Mouse (Mus musculus) forebrain, embryonic 13.5 days (tissue): Measurements from ENCODE around the gene Exoc4. TPM values are rescaled to one million over a fixed set of nuclear protein-coding genes. Genes with fewer than 3 reads are reported as not detected.

Experiments
- ATAC-seq: fragments of 200-750 bp; cut with Nextera tagmentation; 2 replicates; pipeline ENCODE4 v1.8.0; 2017
- H3K27ac ChIP-seq: fragments of 300-500 bp; sonication (generic); 2 replicates; pipeline ENCODE4 v1.5.1; 2015; ENCODE audit warnings: inconsistent platforms, mild to moderate bottlenecking, moderate library complexity
- H3K27me3 ChIP-seq: fragments of 300-500 bp; sonication (generic); 2 replicates; pipeline ENCODE4 v1.6.1; 2015; ENCODE audit warnings: mild to moderate bottlenecking, inconsistent platforms
- H3K36me3 ChIP-seq: fragments of 300-500 bp; sonication (generic); 2 replicates; pipeline ENCODE4 v1.6.1; 2015; ENCODE audit warnings: mild to moderate bottlenecking, inconsistent platforms; ENCODE audit not compliant: poor library complexity, severe bottlenecking
- H3K4me1 ChIP-seq: fragments of 300-500 bp; sonication (generic); 2 replicates; pipeline ENCODE4 v1.6.1; 2015; ENCODE audit warnings: inconsistent platforms
- H3K4me2 ChIP-seq: fragments of 300-500 bp; sonication (generic); 2 replicates; pipeline ENCODE4 v1.6.1; 2015; ENCODE audit warnings: inconsistent platforms, mild to moderate bottlenecking, moderate library complexity
- H3K4me3 ChIP-seq: fragments of 300-500 bp; sonication (generic); 2 replicates; pipeline ENCODE4 v1.5.1; 2015; ENCODE audit warnings: mild to moderate bottlenecking, inconsistent platforms
- H3K9ac ChIP-seq: fragments of 300-500 bp; sonication (generic); 2 replicates; pipeline ENCODE4 v1.6.1; 2015; ENCODE audit warnings: mild to moderate bottlenecking, inconsistent platforms
- H3K9me3 ChIP-seq: fragments of 300-500 bp; sonication (generic); replicated peaks from 2 replicates; pipeline ENCODE4 v1.6.1; 2016; ENCODE audit warnings: inconsistent platforms
- WGBS: fragments of 180-500 bp; shearing (Covaris S2); methylation state at CpG from one replicate; pipeline ENCODE4 v1.1.7; 2015; 5-methylcytosine and 5-hydroxymethylcytosine counted together
- polyA plus RNA-seq: library from polyadenylated mRNA; unstranded; fragments of >200 nt; fragmentation: Nextera tagmentation; extraction: Ambion mirVana; gene quantifications from 2 replicates; pipeline ENCODE4 v1.2.1, GENCODE M21; 2015

Gene Exoc4
- polyA plus RNA-seq, 1 experiment from 2014 or later: 56.6 TPM

DNA sequence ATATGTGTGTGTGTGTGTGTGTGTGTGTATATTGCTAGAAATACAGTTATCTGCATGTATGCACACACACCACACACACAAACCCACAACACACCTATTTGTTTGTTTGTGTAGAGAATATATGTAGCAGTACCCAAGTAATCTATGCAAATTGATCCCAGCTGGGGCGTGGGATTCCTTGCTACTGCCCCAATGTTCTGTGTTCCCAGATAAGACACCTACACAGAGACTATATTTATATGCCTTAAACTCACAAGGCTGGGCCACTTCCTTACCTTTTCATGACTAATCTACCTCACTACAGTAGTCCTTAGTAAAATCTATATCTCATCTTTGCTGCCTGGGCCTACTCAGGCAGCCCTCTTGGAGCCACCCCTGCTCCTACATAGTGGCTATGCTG is 312.0 kb downstream of the Exoc4 start:
- H3K9me3 ChIP-seq: no peaks in the 10 kb centered on the region
- no peaks in the 10 kb centered on the region for H3K27me3 ChIP-seq
- WGBS: 83% methylated on average over 1 of the region's 1 CpGs
- H3K27ac ChIP-seq: no peak overlapping the region
- H3K9ac ChIP-seq: no peak overlapping the region
- no peak overlapping the region for H3K4me3 ChIP-seq
- no peak overlapping the region for H3K4me2 ChIP-seq
- no peaks in the 10 kb centered on the region for H3K36me3 ChIP-seq
- H3K4me1 ChIP-seq: no peaks in the 10 kb centered on the region
- no peak for ATAC-seq

DNA sequence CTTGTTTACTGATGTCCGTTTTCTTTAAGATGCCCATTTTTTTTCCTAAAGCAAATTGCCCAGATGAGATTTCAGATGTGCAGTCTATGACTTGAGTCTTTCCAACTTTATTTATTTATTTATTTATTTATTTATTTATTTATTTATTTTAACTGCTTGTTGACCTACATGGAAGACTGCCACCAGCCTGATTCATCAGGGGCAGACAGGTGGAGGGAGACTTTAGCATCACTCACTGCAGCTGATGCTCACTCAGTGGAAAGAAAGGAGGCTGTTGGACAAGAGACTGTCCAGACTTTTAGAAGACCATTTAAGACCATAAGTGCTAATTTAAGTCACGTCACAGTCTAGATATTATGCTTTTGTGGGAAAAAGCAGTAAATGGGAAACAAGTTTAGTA is 313.0 kb downstream of the Exoc4 start:
- Histone ChIP-seq H3K27me3 (no peaks in the 10 kb centered on the region), H3K27ac (no peak overlapping the region), H3K4me2 (no peak overlapping the region), H3K9ac (no peak overlapping the region), H3K36me3 (no peaks in the 10 kb centered on the region), H3K9me3 (no peaks in the 10 kb centered on the region), H3K4me3 (no peak overlapping the region), H3K4me1 (no peaks in the 10 kb centered on the region)
- no peak for ATAC-seq
- 85% methylated on average over 2 of the region's 2 CpGs for WGBS

DNA sequence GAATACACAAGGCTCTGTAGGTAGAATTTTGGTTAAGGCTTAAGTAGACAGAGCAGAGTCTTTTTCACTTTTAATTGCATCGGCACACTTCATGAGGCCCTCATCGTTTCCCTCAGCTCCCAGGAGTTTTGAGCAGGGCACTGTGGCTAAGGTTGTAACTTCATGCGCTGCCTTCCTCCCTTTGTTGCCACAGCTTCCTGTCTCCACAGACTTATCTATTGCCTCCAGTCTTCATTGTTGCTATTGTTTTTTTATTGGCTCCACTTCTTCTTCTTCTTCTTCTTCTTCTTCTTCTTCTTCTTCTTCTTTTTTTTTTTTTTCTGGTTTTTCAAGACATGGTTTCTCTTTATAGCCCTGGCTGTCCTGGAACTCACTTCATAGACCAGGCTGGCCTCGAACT is 327.1 kb downstream of the Exoc4 start:
- Histone ChIP-seq H3K4me1 (no peaks in the 10 kb centered on the region), H3K36me3 (no peaks in the 10 kb centered on the region), H3K9me3 (no peaks in the 10 kb centered on the region), H3K27me3 (no peaks in the 10 kb centered on the region), H3K4me3 (no peak overlapping the region), H3K9ac (no peak overlapping the region), H3K27ac (no peak overlapping the region), H3K4me2 (no peak overlapping the region)
- no peak for ATAC-seq
- 92% methylated on average over 4 of the region's 4 CpGs for WGBS

DNA sequence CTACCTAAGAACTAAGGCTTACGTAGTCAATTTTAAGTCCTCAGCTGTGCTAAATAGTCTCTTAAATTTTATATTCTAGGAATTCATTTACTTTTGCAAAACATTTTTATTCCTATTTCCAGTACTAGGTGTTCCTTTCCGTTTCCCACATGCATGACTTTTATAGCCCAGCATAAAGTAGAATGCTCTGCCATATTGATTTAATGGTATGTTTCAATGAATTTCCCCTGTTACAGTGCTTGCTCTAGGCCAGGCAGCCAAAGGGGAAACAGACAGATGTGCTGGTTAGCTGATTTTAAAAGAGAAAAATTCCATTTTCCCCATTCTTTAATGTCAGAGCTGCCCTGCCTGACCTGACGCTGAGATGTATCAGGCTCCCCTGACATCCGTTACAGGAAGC is 359.6 kb downstream of the Exoc4 start:
- no peaks in the 10 kb centered on the region for H3K4me1 ChIP-seq
- H3K4me2 ChIP-seq: no peak overlapping the region
- no peak overlapping the region for H3K9ac ChIP-seq
- H3K4me3 ChIP-seq: no peak overlapping the region
- no peak for ATAC-seq
- H3K36me3 ChIP-seq: no peaks in the 10 kb centered on the region
- no peak overlapping the region for H3K27ac ChIP-seq
- H3K9me3 ChIP-seq: no peaks in the 10 kb centered on the region
- 97% methylated on average over 4 of the region's 4 CpGs for WGBS
- H3K27me3 ChIP-seq: no peaks in the 10 kb centered on the region

DNA sequence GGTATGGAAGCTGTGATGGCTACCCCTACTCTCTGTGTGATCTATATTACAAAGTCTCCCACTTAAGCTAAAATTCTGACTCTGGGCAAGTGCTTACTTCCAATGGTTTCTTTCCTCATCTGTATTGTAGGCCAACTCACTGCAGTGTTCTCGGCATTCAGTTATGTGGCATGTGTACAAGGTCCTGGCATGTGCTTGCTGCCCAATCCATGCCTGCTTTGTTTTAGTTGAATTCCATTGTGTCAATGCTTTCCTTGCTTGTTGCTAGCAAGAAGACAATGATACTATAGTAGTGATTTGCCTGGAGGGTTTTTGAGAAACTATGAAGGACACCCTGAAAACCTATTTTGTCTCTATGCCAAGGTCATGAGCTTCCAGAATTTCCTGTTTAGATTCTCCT is 365.1 kb downstream of the Exoc4 start:
- 63% methylated on average over 1 of the region's 1 CpGs for WGBS

DNA sequence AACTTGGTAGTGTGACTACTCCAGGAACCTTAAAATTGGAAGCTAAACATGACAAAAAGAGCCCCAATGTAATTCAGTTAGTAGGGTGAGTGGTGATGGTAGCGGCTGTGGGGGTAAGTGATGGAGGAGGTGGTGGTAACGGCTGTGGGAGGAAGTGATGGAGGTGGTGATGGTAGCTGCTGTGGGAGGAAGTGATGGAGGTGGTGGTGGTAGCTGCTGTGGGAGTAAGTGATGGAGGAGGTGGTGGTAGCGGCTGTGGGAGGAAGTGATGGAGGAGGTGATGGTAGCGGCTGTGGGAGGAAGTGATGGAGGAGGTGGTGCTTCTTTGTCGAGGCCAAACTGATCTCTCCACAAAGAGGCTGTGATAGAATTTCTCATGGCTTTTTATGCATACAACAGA is 369.7 kb downstream of the Exoc4 start:
- no peak for ATAC-seq
- H3K4me1 ChIP-seq: 0 out of 2 replicates have a peak, but pooled peaks cover 3% of the 10 kb centered on the region
- H3K4me2 ChIP-seq: no peak overlapping the region
- no peaks in the 10 kb centered on the region for H3K36me3 ChIP-seq
- 96% methylated on average over 5 of the region's 5 CpGs for WGBS
- H3K27me3 ChIP-seq: no peaks in the 10 kb centered on the region
- no peak overlapping the region for H3K4me3 ChIP-seq
- no peak overlapping the region for H3K27ac ChIP-seq
- H3K9ac ChIP-seq: no peak overlapping the region
- H3K9me3 ChIP-seq: no peaks in the 10 kb centered on the region

More for the DNA sequence above, 365.1 kb downstream of the Exoc4 start:
- H3K36me3 ChIP-seq: no peaks in the 10 kb centered on the region
- H3K9me3 ChIP-seq: no peaks in the 10 kb centered on the region
- no peak overlapping the region for H3K27ac ChIP-seq
- no peak overlapping the region for H3K4me2 ChIP-seq
- no peak overlapping the region for H3K4me3 ChIP-seq
- H3K27me3 ChIP-seq: no peaks in the 10 kb centered on the region
- ATAC-seq: no peak
- H3K9ac ChIP-seq: no peak overlapping the region
- no peaks in the 10 kb centered on the region for H3K4me1 ChIP-seq

DNA sequence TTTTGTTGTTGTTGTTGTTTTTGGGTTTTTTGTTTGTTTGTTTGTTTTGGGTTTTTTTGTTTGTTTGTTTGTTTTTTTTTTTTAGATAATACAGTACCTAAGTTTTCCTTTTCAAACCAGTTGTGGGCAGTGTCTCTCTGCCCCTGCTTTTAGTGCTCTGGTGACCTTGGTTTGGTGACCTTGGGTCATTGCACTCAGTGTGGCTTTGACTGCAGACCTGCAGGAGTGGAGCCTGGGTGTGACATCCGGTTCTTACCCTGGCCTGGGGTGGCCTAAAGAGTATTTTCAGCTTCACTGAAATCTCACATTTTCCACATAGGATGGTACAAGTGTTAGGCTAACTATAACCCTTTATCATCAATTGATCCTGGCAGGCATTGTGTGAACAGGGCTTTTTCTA is 371.8 kb downstream of the Exoc4 start:
- H3K4me1 ChIP-seq: 0 out of 2 replicates have a peak, but pooled peaks cover 3% of the 10 kb centered on the region
- WGBS: 59% methylated on average over 1 of the region's 1 CpGs
- no peak overlapping the region for H3K9ac ChIP-seq
- no peak overlapping the region for H3K4me3 ChIP-seq
- ATAC-seq: no peak
- H3K36me3 ChIP-seq: no peaks in the 10 kb centered on the region
- no peak overlapping the region for H3K4me2 ChIP-seq
- H3K9me3 ChIP-seq: no peaks in the 10 kb centered on the region
- H3K27ac ChIP-seq: no peak overlapping the region
- no peaks in the 10 kb centered on the region for H3K27me3 ChIP-seq

DNA sequence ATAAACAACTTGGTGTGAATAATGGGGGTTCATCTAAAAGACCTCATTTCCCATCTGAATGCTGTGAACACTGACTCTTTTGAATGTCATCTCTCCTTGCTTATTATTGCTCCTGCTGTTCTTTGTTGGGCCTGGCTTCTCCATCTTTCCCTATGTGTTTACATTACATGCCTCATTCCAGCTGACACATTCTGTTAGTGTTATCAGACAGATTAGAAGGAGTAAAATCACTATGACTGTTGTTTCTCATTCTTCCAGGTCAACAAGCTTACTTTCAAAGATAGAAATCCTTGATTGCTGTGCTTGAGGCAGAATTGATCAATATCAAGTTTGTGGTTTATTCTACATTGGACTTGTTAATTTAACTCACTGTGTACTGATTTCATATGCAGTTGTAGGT is 377.0 kb downstream of the Exoc4 start:
- H3K27me3 ChIP-seq: no peaks in the 10 kb centered on the region

GRCm38 (mm10) chr6:33631133-33631532 is 382.2 kb downstream of the Exoc4 start:
- Histone ChIP-seq H3K27ac (no peak overlapping the region), H3K4me1 (no peaks in the 10 kb centered on the region), H3K4me3 (no peak overlapping the region), H3K4me2 (no peak overlapping the region), H3K9ac (no peak overlapping the region), H3K36me3 (no peaks in the 10 kb centered on the region), H3K27me3 (no peaks in the 10 kb centered on the region), H3K9me3 (no peaks in the 10 kb centered on the region)
- no peak for ATAC-seq
- 96% methylated on average over 2 of the region's 2 CpGs for WGBS

More for the DNA sequence above, 377.0 kb downstream of the Exoc4 start:
- no peak overlapping the region for H3K4me3 ChIP-seq
- no peak overlapping the region for H3K9ac ChIP-seq
- ATAC-seq: no peak
- H3K27ac ChIP-seq: no peak overlapping the region
- H3K36me3 ChIP-seq: no peaks in the 10 kb centered on the region
- H3K4me1 ChIP-seq: 0 out of 2 replicates have a peak, but pooled peaks cover 3% of the 10 kb centered on the region
- H3K9me3 ChIP-seq: no peaks in the 10 kb centered on the region
- no peak overlapping the region for H3K4me2 ChIP-seq

GRCm38 (mm10) chr6:33637192-33637591 is 388.3 kb downstream of the Exoc4 start:
- Histone ChIP-seq H3K4me1 (no peaks in the 10 kb centered on the region), H3K27ac (no peak overlapping the region), H3K4me3 (no peak overlapping the region), H3K9me3 (no peaks in the 10 kb centered on the region), H3K4me2 (no peak overlapping the region), H3K36me3 (no peaks in the 10 kb centered on the region), H3K9ac (no peak overlapping the region), H3K27me3 (no peaks in the 10 kb centered on the region)
- no peak for ATAC-seq
- WGBS: 76% methylated on average over 2 of the region's 2 CpGs

DNA sequence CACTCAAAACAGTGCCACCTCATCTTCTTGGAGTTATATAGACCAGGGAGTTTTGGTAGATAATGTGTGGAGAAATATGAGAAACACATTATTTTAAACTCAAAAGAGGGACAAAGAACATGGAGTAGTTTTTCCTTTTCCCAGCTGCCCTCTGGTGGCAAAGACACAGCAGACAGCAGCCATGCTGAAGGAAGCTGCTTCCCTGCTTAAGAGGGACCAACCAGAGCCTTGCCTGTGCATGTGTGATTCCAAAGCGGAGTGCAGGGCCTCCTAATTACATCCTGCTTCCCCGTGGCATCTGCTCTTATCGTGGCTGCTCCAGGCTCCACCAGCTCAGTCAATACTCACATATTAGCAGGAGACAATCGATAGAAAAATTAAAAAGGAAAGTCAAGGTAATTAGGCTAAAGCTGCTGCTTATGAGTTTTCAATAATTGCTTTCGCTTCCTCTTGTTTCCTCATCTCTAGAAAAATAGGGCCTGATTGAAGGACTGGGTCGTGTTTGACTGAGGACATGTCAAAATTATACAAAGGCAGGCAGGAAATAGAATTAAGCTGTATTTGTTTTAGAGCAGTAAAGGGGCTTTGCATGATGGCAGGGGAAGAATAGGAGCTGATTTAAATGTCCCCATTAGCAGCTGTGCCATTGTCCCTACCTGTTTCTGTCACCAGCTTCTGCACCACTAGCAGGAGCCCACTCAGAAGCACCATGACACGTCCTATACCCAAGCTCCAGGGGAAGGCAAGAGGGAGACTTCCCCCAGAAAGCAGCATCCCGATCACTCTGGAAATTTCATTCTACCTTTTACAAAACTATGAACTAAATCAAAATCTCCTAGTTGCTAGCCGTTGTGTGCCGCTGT is 433.1 kb downstream of the Exoc4 start:
- Histone ChIP-seq H3K4me1 (peaks cover 21% of the 10 kb centered on the region), H3K27ac (peak overlapping the region; percentile 69), H3K36me3 (no peaks in the 10 kb centered on the region), H3K9ac (0 out of 2 replicates have a peak overlapping the region, but pooled peaks have one; percentile 21), H3K4me2 (no peak overlapping the region), H3K9me3 (no peaks in the 10 kb centered on the region), H3K4me3 (no peak overlapping the region), H3K27me3 (no peaks in the 10 kb centered on the region)
- WGBS: 32% methylated on average over 10 of the region's 10 CpGs
- peak; percentile 96 for ATAC-seq

GRCm38 (mm10) chr6:33683533-33683932 is 434.6 kb downstream of the Exoc4 start:
- Histone ChIP-seq H3K4me2 (no peak overlapping the region), H3K4me3 (no peak overlapping the region), H3K4me1 (peaks cover 21% of the 10 kb centered on the region), H3K36me3 (no peaks in the 10 kb centered on the region), H3K9ac (no peak overlapping the region), H3K27ac (no peak overlapping the region), H3K9me3 (no peaks in the 10 kb centered on the region), H3K27me3 (no peaks in the 10 kb centered on the region)
- 78% methylated on average over 3 of the region's 3 CpGs for WGBS
- no peak for ATAC-seq

DNA sequence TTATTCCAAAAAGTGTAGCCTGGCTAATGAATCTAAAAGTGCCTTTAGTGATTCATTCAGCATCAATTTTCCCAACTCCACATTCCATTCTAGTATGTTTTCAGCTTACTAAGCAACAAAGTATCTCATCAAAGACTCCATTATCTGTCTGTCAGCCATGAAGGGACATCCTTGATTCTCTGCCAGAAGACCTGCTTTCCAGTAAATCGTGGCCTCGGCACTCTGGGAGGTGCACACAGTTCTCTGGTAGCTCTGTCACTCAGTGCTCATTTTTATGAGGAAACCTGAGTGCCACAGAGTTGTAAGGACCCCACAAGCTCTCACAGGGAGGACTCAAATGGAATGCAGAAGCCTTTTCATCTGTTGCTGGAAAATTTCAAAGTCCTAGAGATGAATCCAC is 436.4 kb downstream of the Exoc4 start:
- Histone ChIP-seq H3K36me3 (no peaks in the 10 kb centered on the region), H3K4me1 (peaks cover 21% of the 10 kb centered on the region), H3K4me3 (no peak overlapping the region), H3K9me3 (no peaks in the 10 kb centered on the region), H3K4me2 (no peak overlapping the region), H3K27ac (no peak overlapping the region), H3K27me3 (no peaks in the 10 kb centered on the region), H3K9ac (no peak overlapping the region)
- ATAC-seq: no peak
- WGBS: 43% methylated on average over 2 of the region's 2 CpGs
